Comparison of ENCODE assay signal across 8 mouse cellular contexts in genomic region chr6:125350231-125350994, GRCm38 (mm10). TPM values are rescaled to one million over a fixed set of nuclear protein-coding genes. Genes with fewer than 3 reads are reported as not detected.
DNase-seq lines count a peak whose midpoint lies in the region; ATAC-seq and TF ChIP-seq lines count a peak whose summit lies in the region.

No protein-coding gene starts in this region.

- no peaks in the 10 kb centered on the region for H3K9me3 ChIP-seq in heart, embryonic 11.5 days (replicated peaks; ENCODE audit: control insufficient read depth, low read length)
- H3K9me3 ChIP-seq in limb, embryonic 11.5 days (ENCODE audit: control insufficient read depth, low read length), result no peaks in the 10 kb centered on the region
- H3K9me3 ChIP-seq in midbrain, postnatal 0 days (ENCODE audit: low read length), result no peaks in the 10 kb centered on the region

- DNase-seq in adrenal gland, adult (ENCODE audit: inconsistent age in 2 of 2, low spot score in 1 of 2), result peak; percentile 32 to 88
- no peak for DNase-seq in adrenal gland, adult 8-10 months
- DNase-seq in adrenal gland, postnatal 36 days, result peak; percentile 62 to 63
- no peak for DNase-seq in limb, embryonic 11.5 days (ENCODE audit: low spot score)
- no peak for DNase-seq in midbrain, postnatal 0 days (ENCODE audit: low spot score)
- DNase-seq in layer of hippocampus, adult 9-11 months, result no peak
- no peak for DNase-seq in left cerebral cortex, adult 9 months (ENCODE audit: low spot score in 2 of 2)

- no peaks in the 10 kb centered on the region for H3K36me3 ChIP-seq in heart, embryonic 11.5 days (ENCODE audit: control insufficient read depth, insufficient read depth, low read length)
- no peaks in the 10 kb centered on the region for H3K36me3 ChIP-seq in limb, embryonic 11.5 days (ENCODE audit: control insufficient read depth, insufficient read depth, low read length)
- H3K36me3 ChIP-seq in midbrain, postnatal 0 days (ENCODE audit: insufficient read depth, low read length), result no peaks in the 10 kb centered on the region

- peak overlapping the region; percentile 82 for H3K9ac ChIP-seq in heart, embryonic 11.5 days (ENCODE audit: low read depth, low read length)
- peak overlapping the region; percentile 80 for H3K9ac ChIP-seq in limb, embryonic 11.5 days (ENCODE audit: low read length)
- H3K9ac ChIP-seq in midbrain, postnatal 0 days (replicated peaks; ENCODE audit: low read length, poor library complexity, severe bottlenecking), result no peak overlapping the region

- 6% methylated on average over 20 of the region's 20 CpGs for WGBS in heart, embryonic 11.5 days (ENCODE audit: insufficient replicate concordance)
- 2% methylated on average over 20 of the region's 20 CpGs for WGBS in limb, embryonic 11.5 days
- 21% methylated on average over 20 of the region's 20 CpGs for WGBS in midbrain, postnatal 0 days

- peak; percentile 4; the same call in 1 of the 2 replicates for ATAC-seq in heart, embryonic 11.5 days (replicated peaks; ENCODE audit: insufficient number of reproducible peaks, low FRiP score, low TSS enrichment)
- peak; percentile 29; the same call in 1 of the 2 replicates for ATAC-seq in limb, embryonic 11.5 days (ENCODE audit: insufficient number of reproducible peaks, low FRiP score, low TSS enrichment, low read depth)
- no peak for ATAC-seq in midbrain, postnatal 0 days (ENCODE audit: low FRiP score)

- H3K4me2 ChIP-seq in heart, embryonic 11.5 days, result peak overlapping the region; percentile 82
- peak overlapping the region; percentile 88 for H3K4me2 ChIP-seq in limb, embryonic 11.5 days (ENCODE audit: low read depth, severe bottlenecking)
- H3K4me2 ChIP-seq in midbrain, postnatal 0 days (ENCODE audit: low read depth, low read length, poor library complexity, severe bottlenecking), result peak overlapping the region; percentile 46

- 0 out of 2 replicates have a peak, but pooled peaks cover 2% of the 10 kb centered on the region for H3K27me3 ChIP-seq in heart, embryonic 11.5 days (ENCODE audit: control insufficient read depth, insufficient read depth, low read length)
- no peaks in the 10 kb centered on the region for H3K27me3 ChIP-seq in limb, embryonic 11.5 days (ENCODE audit: control insufficient read depth, insufficient read depth, low read length)
- peaks cover 7% of the 10 kb centered on the region; the same call in 1 of the 2 replicates for H3K27me3 ChIP-seq in midbrain, postnatal 0 days (ENCODE audit: insufficient read depth, low read length)

- peaks cover 45% of the 10 kb centered on the region for H3K4me1 ChIP-seq in heart, embryonic 11.5 days (ENCODE audit: control insufficient read depth, insufficient read depth, low read length)
- H3K4me1 ChIP-seq in limb, embryonic 11.5 days (ENCODE audit: control insufficient read depth, insufficient read depth, low read length), result peaks cover 37% of the 10 kb centered on the region
- H3K4me1 ChIP-seq in midbrain, postnatal 0 days (ENCODE audit: insufficient read depth, low read length), result peaks cover 6% of the 10 kb centered on the region; the same call in 1 of the 2 replicates

- peak overlapping the region; percentile 6; the same call in 1 of the 2 replicates for H3K27ac ChIP-seq in heart, embryonic 11.5 days (ENCODE audit: low read depth, low read length)
- H3K27ac ChIP-seq in limb, embryonic 11.5 days (replicated peaks; ENCODE audit: low read depth, low read length), result peak overlapping the region; percentile 83
- H3K27ac ChIP-seq in midbrain, postnatal 0 days (ENCODE audit: low read depth, low read length), result peak overlapping the region; percentile 32; the same call in 1 of the 2 replicates

- peak overlapping the region; percentile 63 for H3K4me3 ChIP-seq in heart, embryonic 11.5 days (ENCODE audit: low read depth, low read length)
- peak overlapping the region; percentile 78 for H3K4me3 ChIP-seq in limb, embryonic 11.5 days (ENCODE audit: low read depth, low read length)
- H3K4me3 ChIP-seq in midbrain, postnatal 0 days (ENCODE audit: low read depth, low read length), result peak overlapping the region; percentile 29

- TF ChIP-seq CTCF in midbrain, postnatal 0 days (IDR thresholded peaks at IDR 0.05), result no peak

RNA-seq across cellular contexts. Expression of gene Tnfrsf1a, which starts 1.3 kb away (rescaled TPM):
- total RNA-seq in adrenal gland, adult 8-10 months (2022), result 100 to 1,000 TPM; 194 to 259 (median 215) TPM
- total RNA-seq in adrenal gland, postnatal 36 days (2021), result 100 to 1,000 TPM; 242 to 262 TPM
- polyA plus RNA-seq in heart, embryonic 11.5 days (2014; fragmentation: Nextera tagmentation; extraction: Ambion mirVana), result 33.3 and 37.0 TPM in 2 replicates
- polyA plus RNA-seq in limb, embryonic 11.5 days (2014; fragmentation: Nextera tagmentation; extraction: Ambion mirVana), result 45.4 and 46.6 TPM in 2 replicates
- 9.2 and 15.9 TPM in 2 replicates for total RNA-seq in midbrain, postnatal 0 days (2014; rRNA removed)
- polyA plus RNA-seq in midbrain, postnatal 0 days (2015; fragmentation: Nextera tagmentation; extraction: Ambion mirVana), result 10.4 and 12.9 TPM in 2 replicates

RNA-seq across cellular contexts. Expression of gene Scnn1a, which starts 30.0 kb away (rescaled TPM):
- total RNA-seq in adrenal gland, adult 8-10 months (2022), result 1 to 10 TPM; 1.4 to 3.4 (median 2.2) TPM
- total RNA-seq in adrenal gland, postnatal 36 days (2021), result 1 to 10 TPM; 1.1 to 1.5 TPM
- 0.69 and 0.93 TPM in 2 replicates for polyA plus RNA-seq in heart, embryonic 11.5 days (2014; fragmentation: Nextera tagmentation; extraction: Ambion mirVana)
- polyA plus RNA-seq in limb, embryonic 11.5 days (2014; fragmentation: Nextera tagmentation; extraction: Ambion mirVana), result 1.2 and 1.3 TPM in 2 replicates
- total RNA-seq in midbrain, postnatal 0 days (2014; rRNA removed), result 1.5 and 1.8 TPM in 2 replicates
- 1.8 TPM in 2 replicates for polyA plus RNA-seq in midbrain, postnatal 0 days (2015; fragmentation: Nextera tagmentation; extraction: Ambion mirVana)

RNA-seq across cellular contexts. Expression of gene Plekhg6, which starts 30.2 kb away (rescaled TPM):
- total RNA-seq in adrenal gland, adult 8-10 months (2022), result under 1 TPM in 2 of 4 experiments, not detected in 2; 0.09 to 0.19 TPM
- under 1 TPM in 1 of 2 experiments, not detected in 1; 0.36 TPM for total RNA-seq in adrenal gland, postnatal 36 days (2021)
- polyA plus RNA-seq in heart, embryonic 11.5 days (2014; fragmentation: Nextera tagmentation; extraction: Ambion mirVana), result not detected in 2 replicates
- polyA plus RNA-seq in limb, embryonic 11.5 days (2014; fragmentation: Nextera tagmentation; extraction: Ambion mirVana), result 0.13 and 0.27 TPM in 2 replicates
- 0.22 and 0.24 TPM in 2 replicates for total RNA-seq in midbrain, postnatal 0 days (2014; rRNA removed)
- 0.35 and 0.54 TPM in 2 replicates for polyA plus RNA-seq in midbrain, postnatal 0 days (2015; fragmentation: Nextera tagmentation; extraction: Ambion mirVana)

RNA-seq across cellular contexts. Expression of gene Ltbr, which starts 36.7 kb away (rescaled TPM):
- total RNA-seq in adrenal gland, adult 8-10 months (2022), result 10 to 100 TPM; 74.1 to 83.5 (median 81.0) TPM
- 10 to 100 TPM; 76.7 to 87.4 TPM for total RNA-seq in adrenal gland, postnatal 36 days (2021)
- 35.0 and 40.7 TPM in 2 replicates for polyA plus RNA-seq in heart, embryonic 11.5 days (2014; fragmentation: Nextera tagmentation; extraction: Ambion mirVana)
- polyA plus RNA-seq in limb, embryonic 11.5 days (2014; fragmentation: Nextera tagmentation; extraction: Ambion mirVana), result 34.5 and 36.6 TPM in 2 replicates
- total RNA-seq in midbrain, postnatal 0 days (2014; rRNA removed), result 24.4 TPM in 2 replicates
- polyA plus RNA-seq in midbrain, postnatal 0 days (2015; fragmentation: Nextera tagmentation; extraction: Ambion mirVana), result 14.5 and 15.7 TPM in 2 replicates

Comparison
In these comparisons a context has a peak if more than half of its experiments do, and no peak if none do; other contexts are left out.
1. DNase-seq: peak in adrenal gland, adult (2 of 2) and adrenal gland, postnatal 36 days (2 of 2); none in adrenal gland, adult 8-10 months (single experiment), limb, embryonic 11.5 days (single experiment), midbrain, postnatal 0 days (single experiment), layer of hippocampus, adult 9-11 months (single experiment) and left cerebral cortex, adult 9 months (0 of 2).
2. H3K27ac ChIP-seq: peak in every context shown above with its lines; median percentile 83 in limb, embryonic 11.5 days; 32 in midbrain, postnatal 0 days; 6 in heart, embryonic 11.5 days.
3. RNA of gene Tnfrsf1a, which starts 1.3 kb away (total RNA-seq): 242 to 262 TPM in adrenal gland, postnatal 36 days and 194 to 259 TPM in adrenal gland, adult 8-10 months; 9.2 to 15.9 TPM in midbrain, postnatal 0 days; every median in the first group is over 10 times any median in the second.
4. Peak in every context shown above with its lines, with median percentiles within 50 percentile points of each other: H3K4me2 ChIP-seq and H3K4me3 ChIP-seq.